Mouse (Mus musculus) R1 (cell line): ENCODE data around the gene Rdh5.

Source experiments
- DNase-seq: peaks from one replicate; pipeline ENCODE4 v3.0.0-alpha.2; 2018; ENCODE audit warnings: low read depth, low spot score

Rdh5 gene

GRCm38 (mm10) chr10:128866518-128866917, 56.2 kb downstream of the Rdh5 start:
- DNase-seq, result no peak

- peak; percentile 33 for DNase-seq
Measured at GRCm38 (mm10) chr10:128866042-128866441, 56.6 kb downstream of the Rdh5 start.
